Mouse (Mus musculus): Measurements from ENCODE around the gene Cdk6. TPM values are rescaled to one million over a fixed set of nuclear protein-coding genes. Genes with fewer than 3 reads are reported as not detected.
"Not testable (repeated sequence)": the region's sequence is repeated elsewhere in the genome, so short reads cannot be mapped to it uniquely, and the experiment has no call there.

Cdk6 gene
- total RNA-seq (2021): 1 to 10 TPM; 4.3 to 4.6 TPM
- long read RNA-seq, experiment 1, partial matches to known transcripts: 1 of 4 reads
- long read RNA-seq, experiment 1, other reads (novel, unspliced or antisense): 2 of 4 reads
- long read RNA-seq, experiment 2, full-length matches to known transcripts: 1 of 5 reads
- long read RNA-seq, experiment 2, partial matches to known transcripts: 2 of 5 reads
- long read RNA-seq, experiment 2, other reads (novel, unspliced or antisense): 2 of 5 reads

- intact Hi-C loops (cut with DNase I; ENCODE audit: low total_unique reads): no loop called here
- peak; percentile 37 for DNase-seq
These were observed at the start of gene Cdk6 for GRCm38 (mm10) chr5:3341111-3341911. Gene Cdk6 (plus strand): TSS chr5:3341485.

GRCm38 (mm10) chr5:3293666-3294065, 47.6 kb upstream of the Cdk6 start:
- intact Hi-C loops (cut with DNase I; ENCODE audit: low total_unique reads): no loop called here
- no peak for DNase-seq

GRCm38 (mm10) chr5:3300801-3301457, 40.4 kb upstream of the Cdk6 start:
- intact Hi-C loops (cut with DNase I; ENCODE audit: low total_unique reads): no loop called here

GRCm38 (mm10) chr5:3301535-3301934, 39.8 kb upstream of the Cdk6 start:
- no peak for DNase-seq
- intact Hi-C loops (cut with DNase I; ENCODE audit: low total_unique reads): no loop called here

More at GRCm38 (mm10) chr5:3300801-3301457, 40.4 kb upstream of the Cdk6 start:
- DNase-seq: no peak

- DNase-seq: no peak
- intact Hi-C loops (cut with DNase I; ENCODE audit: low total_unique reads): no loop called here
These were observed 37.4 kb upstream of the Cdk6 start for GRCm38 (mm10) chr5:3303876-3304275.

GRCm38 (mm10) chr5:3306146-3306545, 35.1 kb upstream of the Cdk6 start:
- no peak for DNase-seq
- intact Hi-C loops (cut with DNase I; ENCODE audit: low total_unique reads): no loop called here

GRCm38 (mm10) chr5:3309122-3309521, 32.2 kb upstream of the Cdk6 start:
- no peak for DNase-seq
- intact Hi-C loops (cut with DNase I; ENCODE audit: low total_unique reads): no loop called here

- DNase-seq: no peak
- intact Hi-C loops (cut with DNase I; ENCODE audit: low total_unique reads): no loop called here
These were observed 31.7 kb upstream of the Cdk6 start for GRCm38 (mm10) chr5:3309587-3309986.

- DNase-seq; intact Hi-C loops (cut with DNase I; ENCODE audit: low total_unique reads): not testable (repeated sequence)
These were observed 30.1 kb upstream of the Cdk6 start for GRCm38 (mm10) chr5:3311156-3311555.

GRCm38 (mm10) chr5:3317724-3318123, 23.6 kb upstream of the Cdk6 start:
- DNase-seq; intact Hi-C loops (cut with DNase I; ENCODE audit: low total_unique reads): not testable (repeated sequence)

- intact Hi-C loops (cut with DNase I; ENCODE audit: low total_unique reads): no loop called here
- DNase-seq: no peak
These were observed 21.1 kb upstream of the Cdk6 start for GRCm38 (mm10) chr5:3320225-3320624.

- no peak for DNase-seq
- intact Hi-C loops (cut with DNase I; ENCODE audit: low total_unique reads): no loop called here
These were observed 19.2 kb upstream of the Cdk6 start for GRCm38 (mm10) chr5:3322052-3322451.

- intact Hi-C loops (cut with DNase I; ENCODE audit: low total_unique reads): no loop called here
- no peak for DNase-seq
These were observed 17.2 kb upstream of the Cdk6 start for GRCm38 (mm10) chr5:3324116-3324515.

- intact Hi-C loops (cut with DNase I; ENCODE audit: low total_unique reads): no loop called here
- DNase-seq: no peak
These were observed 11.9 kb upstream of the Cdk6 start for GRCm38 (mm10) chr5:3329361-3329760.

GRCm38 (mm10) chr5:3330932-3331331, 10.4 kb upstream of the Cdk6 start:
- intact Hi-C loops (cut with DNase I; ENCODE audit: low total_unique reads): no loop called here
- DNase-seq: no peak

- not testable (repeated sequence) for DNase-seq
These were observed 8.3 kb upstream of the Cdk6 start for GRCm38 (mm10) chr5:3333019-3333418.

GRCm38 (mm10) chr5:3340340-3341058, 786 bp upstream of the Cdk6 start:
- intact Hi-C loops (cut with DNase I; ENCODE audit: low total_unique reads); DNase-seq: not testable (repeated sequence)

More at GRCm38 (mm10) chr5:3333019-3333418, 8.3 kb upstream of the Cdk6 start:
- intact Hi-C loops (cut with DNase I; ENCODE audit: low total_unique reads): not testable (repeated sequence)

GRCm38 (mm10) chr5:3341931-3342770, 866 bp downstream of the Cdk6 start:
- DNase-seq: peak; percentile 28
- intact Hi-C loops (cut with DNase I; ENCODE audit: low total_unique reads): loop anchor here (2.0 kb wide), 1 partner anchor 173 kb away; no protein-coding TSS in a partner anchor

Data from gastrocnemius, postnatal 14 days (tissue).